Mouse (Mus musculus): Measurements from ENCODE around the gene Klk15.
"Not testable (repeated sequence)": the region's sequence is repeated elsewhere in the genome, so short reads cannot be mapped to it uniquely, and the experiment has no call there.

Klk15 gene

GRCm38 (mm10) chr7:43933440-43933839 is at the start of gene Klk15:
Klk15 (plus strand) TSS chr7:43933740.
- in situ Hi-C loops (cut with MboI, MseI), result no loop called here

- in situ Hi-C loops (cut with MboI, MseI), result loop anchor here (5.0 kb wide), 1 partner anchor 209 kb away; no protein-coding TSS in a partner anchor
Observed at GRCm38 (mm10) chr7:43891365-43891764, 42.2 kb upstream of the Klk15 start.

- in situ Hi-C loops (cut with MboI, MseI), result loop anchor here (5.0 kb wide), 1 partner anchor 209 kb away; no protein-coding TSS in a partner anchor
Observed at GRCm38 (mm10) chr7:43891788-43892187, 41.8 kb upstream of the Klk15 start.

- in situ Hi-C loops (cut with MboI, MseI), result loop anchor here (5.0 kb wide), 1 partner anchor 213 kb away; no protein-coding TSS in a partner anchor
Observed at GRCm38 (mm10) chr7:43894836-43895235, 38.7 kb upstream of the Klk15 start.

GRCm38 (mm10) chr7:43914821-43915220 is 18.7 kb upstream of the Klk15 start:
- in situ Hi-C loops (cut with MboI, MseI), result no loop called here

- in situ Hi-C loops (cut with MboI, MseI), result no loop called here
Observed at GRCm38 (mm10) chr7:43918426-43918825, 15.1 kb upstream of the Klk15 start.

GRCm38 (mm10) chr7:43918871-43919270 is 14.7 kb upstream of the Klk15 start:
- in situ Hi-C loops (cut with MboI, MseI), result no loop called here

- in situ Hi-C loops (cut with MboI, MseI), result no loop called here
Observed at GRCm38 (mm10) chr7:43919559-43920451, 13.7 kb upstream of the Klk15 start.

- in situ Hi-C loops (cut with MboI, MseI), result no loop called here
Observed at GRCm38 (mm10) chr7:43920582-43920981, 13.0 kb upstream of the Klk15 start.

- in situ Hi-C loops (cut with MboI, MseI), result no loop called here
Observed at GRCm38 (mm10) chr7:43921087-43921486, 12.5 kb upstream of the Klk15 start.

GRCm38 (mm10) chr7:43921941-43922340 is 11.6 kb upstream of the Klk15 start:
- in situ Hi-C loops (cut with MboI, MseI), result no loop called here

- in situ Hi-C loops (cut with MboI, MseI), result no loop called here
Observed at GRCm38 (mm10) chr7:43925985-43926384, 7.6 kb upstream of the Klk15 start.

GRCm38 (mm10) chr7:43928521-43928920 is 5.0 kb upstream of the Klk15 start:
- in situ Hi-C loops (cut with MboI, MseI), result no loop called here

- in situ Hi-C loops (cut with MboI, MseI), result no loop called here
Observed at GRCm38 (mm10) chr7:43932337-43932736, 1.2 kb upstream of the Klk15 start.

GRCm38 (mm10) chr7:43934747-43935146 is 1.2 kb downstream of the Klk15 start:
- in situ Hi-C loops (cut with MboI, MseI), result no loop called here

- in situ Hi-C loops (cut with MboI, MseI), result no loop called here
Observed at GRCm38 (mm10) chr7:43936551-43936950, 3.0 kb downstream of the Klk15 start.

- in situ Hi-C loops (cut with MboI, MseI), result not testable (repeated sequence)
Observed at GRCm38 (mm10) chr7:43942293-43942692, 8.8 kb downstream of the Klk15 start.

- in situ Hi-C loops (cut with MboI, MseI), result no loop called here
Observed at GRCm38 (mm10) chr7:43944727-43945264, 11.3 kb downstream of the Klk15 start.

- in situ Hi-C loops (cut with MboI, MseI), result no loop called here
Observed at GRCm38 (mm10) chr7:43950364-43950763, 16.8 kb downstream of the Klk15 start, which contains the start of gene Klk1b8. Klk1b8 (plus strand) TSS chr7:43950664.

GRCm38 (mm10) chr7:43952703-43953102 is 19.2 kb downstream of the Klk15 start:
- in situ Hi-C loops (cut with MboI, MseI), result no loop called here

GRCm38 (mm10) chr7:43966451-43966850 is 32.9 kb downstream of the Klk15 start, which contains the start of gene Klk1b1:
Klk1b1 (plus strand) TSS chr7:43966751.
- in situ Hi-C loops (cut with MboI, MseI), result no loop called here

- in situ Hi-C loops (cut with MboI, MseI), result no loop called here
Observed at GRCm38 (mm10) chr7:43967058-43967457, 33.5 kb downstream of the Klk15 start.

GRCm38 (mm10) chr7:43967612-43968011 is 34.1 kb downstream of the Klk15 start:
- in situ Hi-C loops (cut with MboI, MseI), result no loop called here

All from T-helper 1 cell (primary cell).